Mouse (Mus musculus): ENCODE data around the gene Zbp1. TPM values are rescaled to one million over a fixed set of nuclear protein-coding genes. Genes with fewer than 3 reads are reported as not detected.

The Zbp1 gene
- polyA plus RNA-seq, 1 experiment = 62.1 TPM

DNA sequence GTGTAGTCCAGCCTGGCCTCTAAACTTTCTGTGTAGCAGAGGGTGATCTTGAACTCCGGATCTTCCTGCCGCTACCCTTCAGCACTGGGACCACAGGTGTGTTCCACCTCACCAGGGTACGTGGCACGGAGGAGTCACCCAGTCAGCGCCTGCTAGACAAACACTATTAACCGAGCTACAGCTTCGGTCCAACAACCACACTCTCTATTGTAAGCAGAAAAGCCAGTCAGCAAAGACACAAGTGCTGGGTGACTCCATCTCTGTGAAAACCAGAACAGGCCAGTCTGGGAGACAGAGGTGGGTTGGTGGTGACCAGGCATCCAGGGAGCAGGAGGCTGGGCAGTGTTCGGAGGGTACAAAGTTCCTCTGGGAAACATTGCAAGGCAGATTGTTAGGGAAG is 55.3 kb downstream of the Zbp1 start:
- 29% methylated on average over 8 of the region's 8 CpGs for WGBS
- DNase-seq (ENCODE audit: low read depth, low spot score) = peak; percentile 74

DNA sequence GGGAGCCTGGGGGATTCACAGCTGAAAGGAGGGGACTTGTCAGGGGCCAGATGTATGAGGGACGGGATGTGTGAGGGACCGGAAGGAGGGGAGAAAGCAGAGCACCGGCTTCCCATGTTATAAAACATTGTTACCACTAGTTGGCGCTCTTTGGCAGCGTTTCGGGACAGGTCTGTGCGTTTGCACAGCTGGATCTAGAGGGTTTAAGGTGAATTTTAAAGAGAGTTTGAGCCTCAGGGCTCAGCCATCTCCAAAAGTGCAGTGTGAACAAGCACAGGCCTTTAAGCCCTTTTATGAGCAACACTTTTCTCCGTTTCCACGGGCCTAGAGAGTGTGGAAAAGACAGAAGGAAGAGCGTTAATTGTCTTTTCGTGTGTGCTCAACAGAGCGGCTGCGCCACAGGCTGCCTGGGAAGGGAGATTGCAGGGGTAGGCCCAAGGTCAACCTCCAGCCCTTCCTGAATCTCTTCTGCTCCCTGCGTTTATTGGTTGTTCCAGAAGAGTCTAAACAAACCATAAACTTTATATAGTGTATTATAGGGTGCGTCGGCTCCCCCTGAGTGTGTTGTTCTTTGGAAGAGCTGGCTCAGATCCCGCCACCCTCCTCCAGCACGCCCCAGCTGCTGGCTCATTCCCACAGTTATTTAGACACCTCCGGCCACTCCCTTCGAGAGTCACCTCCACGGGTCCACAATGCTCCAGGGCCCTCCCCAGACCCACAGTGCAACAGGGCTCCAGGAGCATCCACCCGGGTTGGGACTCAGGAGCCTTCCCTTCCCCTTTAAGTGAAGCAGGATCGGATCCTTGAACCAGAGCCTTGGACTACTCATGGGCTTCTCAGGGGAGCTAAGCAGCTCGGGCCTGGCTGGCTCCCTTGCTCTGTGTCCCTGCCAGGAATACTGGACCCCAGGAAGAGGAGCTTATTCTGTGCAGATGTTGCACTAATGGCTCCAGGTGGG is 59.1 kb downstream of the Zbp1 start:
- 7% methylated on average over 24 of the region's 24 CpGs for WGBS
- peak; percentile 96 for DNase-seq (ENCODE audit: low read depth, low spot score)

DNA sequence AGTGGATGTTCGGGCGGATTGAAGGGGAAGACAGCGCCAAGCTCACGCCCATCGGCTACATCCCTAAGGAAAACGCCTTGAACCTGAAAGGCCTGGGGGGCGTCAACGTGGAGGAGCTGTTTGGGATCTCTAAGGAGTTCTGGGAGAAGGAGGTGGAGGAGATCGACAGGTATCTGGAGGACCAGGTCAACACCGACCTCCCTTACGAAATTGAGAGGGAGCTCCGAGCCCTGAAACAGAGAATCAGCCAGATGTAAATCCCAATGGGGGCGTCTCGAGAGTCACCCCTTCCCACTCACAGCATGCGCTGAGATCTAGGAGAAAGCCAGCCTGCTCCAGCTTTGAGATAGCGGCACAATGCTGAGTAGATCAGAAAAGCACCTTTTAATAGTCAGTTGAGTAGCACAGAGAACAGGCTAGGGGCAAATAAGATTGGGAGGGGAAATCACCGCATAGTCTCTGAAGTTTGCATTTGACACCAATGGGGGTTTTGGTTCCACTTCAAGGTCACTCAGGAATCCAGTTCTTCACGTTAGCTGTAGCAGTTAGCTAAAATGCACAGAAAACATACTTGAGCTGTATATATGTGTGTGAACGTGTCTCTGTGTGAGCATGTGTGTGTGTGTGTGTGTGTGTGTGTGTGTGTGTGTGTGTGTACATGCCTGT is 60.2 kb downstream of the Zbp1 start:
- WGBS = 89% methylated on average over 19 of the region's 19 CpGs
- DNase-seq (ENCODE audit: low read depth, low spot score) = no peak

DNA sequence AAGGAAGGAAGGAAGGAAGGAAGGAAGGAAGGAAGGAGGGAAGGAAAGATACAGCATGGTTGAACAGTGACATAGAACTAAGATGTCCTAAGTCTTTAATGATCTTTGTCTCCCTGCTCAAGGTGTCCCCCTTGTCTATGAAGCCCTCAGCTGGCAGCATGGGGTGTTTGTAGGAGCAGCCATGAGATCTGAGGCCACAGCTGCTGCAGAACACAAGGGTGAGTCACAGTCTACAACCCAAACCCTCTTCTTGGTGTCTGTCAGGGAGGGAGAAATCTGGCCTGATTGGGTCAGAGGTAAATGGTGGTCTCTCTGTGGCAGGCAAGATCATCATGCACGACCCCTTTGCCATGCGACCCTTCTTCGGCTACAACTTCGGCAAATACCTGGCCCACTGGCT is 60.9 kb downstream of the Zbp1 start:
- 93% methylated on average over 4 of the region's 4 CpGs for WGBS
- no peak for DNase-seq (ENCODE audit: low read depth, low spot score)

DNA sequence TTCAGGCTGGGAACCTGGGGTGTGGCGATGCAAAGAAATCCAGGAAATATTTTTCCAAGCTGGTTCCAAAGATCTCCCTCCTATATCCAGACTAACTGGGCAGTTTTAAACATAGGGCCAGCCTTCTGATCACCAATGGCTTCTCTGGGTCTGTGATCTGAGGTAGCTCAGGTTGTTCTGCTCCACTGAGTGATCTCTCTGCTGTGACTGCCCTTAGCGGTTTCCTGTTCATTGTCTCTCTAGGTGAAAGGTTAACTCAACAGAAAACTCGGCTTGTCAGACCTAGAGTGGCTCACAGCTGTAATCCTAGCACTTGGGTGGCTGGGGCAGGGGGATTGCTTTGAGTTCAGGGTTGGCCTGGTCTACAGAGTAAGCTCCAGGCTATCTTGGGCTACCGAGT is 61.3 kb downstream of the Zbp1 start:
- no peak for DNase-seq (ENCODE audit: low read depth, low spot score)
- 53% methylated on average over 4 of the region's 4 CpGs for WGBS

DNA sequence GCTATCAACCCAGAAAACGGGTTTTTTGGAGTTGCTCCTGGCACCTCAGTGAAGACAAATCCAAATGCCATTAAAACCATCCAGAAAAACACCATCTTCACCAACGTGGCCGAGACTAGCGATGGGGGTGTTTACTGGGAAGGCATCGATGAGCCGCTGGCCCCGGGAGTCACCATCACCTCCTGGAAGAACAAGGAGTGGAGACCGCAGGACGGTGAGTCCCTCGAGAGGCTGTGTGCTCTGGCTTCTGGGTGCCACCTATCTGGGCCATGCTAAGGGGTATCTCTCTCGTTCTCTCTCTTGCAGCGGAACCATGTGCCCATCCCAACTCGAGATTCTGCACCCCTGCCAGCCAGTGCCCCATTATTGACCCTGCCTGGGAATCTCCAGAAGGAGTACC is 61.8 kb downstream of the Zbp1 start:
- no peak for DNase-seq (ENCODE audit: low read depth, low spot score)
- 88% methylated on average over 13 of the region's 13 CpGs for WGBS

Other genes starting within 250 kb of the Zbp1 start
- gene Spo11, start 241.2 kb downstream of the Zbp1 start, polyA plus RNA-seq (2012; rRNA removed) = 0.63 and 1.3 TPM in 2 replicates
- gene Rae1, start 218.8 kb downstream of the Zbp1 start, polyA plus RNA-seq (2012; rRNA removed) = 51.8 and 54.5 TPM in 2 replicates
- gene Rbm38, start 198.4 kb downstream of the Zbp1 start, polyA plus RNA-seq (2012; rRNA removed) = 70.9 and 83.8 TPM in 2 replicates
- not detected in 2 replicates for gene Ctcfl, start 99.4 kb downstream of the Zbp1 start, polyA plus RNA-seq (2012; rRNA removed)
- 6.6 and 48.2 TPM in 2 replicates for gene Pck1, start 65.9 kb downstream of the Zbp1 start, polyA plus RNA-seq (2012; rRNA removed)
- 38.0 and 45.6 TPM in 2 replicates for gene Pmepa1, start 57.6 kb upstream of the Zbp1 start, polyA plus RNA-seq (2012; rRNA removed)